Mouse (Mus musculus) left cerebral cortex, postnatal 25 days (tissue): ENCODE data around the gene Rnf26. TPM values are rescaled to one million over a fixed set of nuclear protein-coding genes. Genes with fewer than 3 reads are reported as not detected.
A peak's percentile ranks its signal among the peaks of the same experiment; 100 is the strongest.

Source experiments
- DNase-seq, 2 experiments: peaks; one replicate each; pipeline ENCODE4 v3.0.0; 2022; ENCODE audit warnings: low spot score in 2 of 2, mixed read lengths in 1 of 2
- intact Hi-C: fragments of 180-260 bp; cut with DNase I; formaldehyde crosslinking; loops from one replicate; pipeline ENCODE4 v1.15.1; 2025
- total RNA-seq, 2 experiments: library from RNA; stranded (reverse); gene quantifications; 2 replicates each; pipeline ENCODE4 v1.2.3; 2021

Gene Rnf26
- total RNA-seq, 2 experiments from 2014 or later, result 30.6 to 31.5 TPM

DNA sequence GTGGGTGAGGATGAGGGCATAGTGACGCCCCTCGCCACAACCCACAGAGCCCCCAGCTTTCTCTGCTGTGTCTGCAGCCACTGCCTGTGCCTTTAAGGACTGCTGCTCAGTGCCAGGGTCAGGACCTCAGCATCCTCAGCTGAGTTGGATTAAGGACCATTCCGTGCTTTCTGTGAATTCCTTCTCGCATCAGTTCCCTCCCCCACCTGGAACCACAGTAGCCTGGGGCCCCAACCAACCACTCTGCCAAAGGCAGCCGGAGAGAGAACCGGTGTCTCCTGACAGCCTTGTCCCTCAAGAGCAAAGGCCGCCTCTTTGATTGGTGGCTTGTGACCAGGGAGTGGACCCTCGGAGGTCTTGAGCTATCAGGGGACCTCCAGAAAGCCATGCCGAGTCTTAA is 11.8 kb downstream of the Rnf26 start, which contains the start of gene Mfrp:
TSS of gene Mfrp (plus strand) at position 240 of the 400 bp plus-strand sequence.
- no peak for DNase-seq

DNA sequence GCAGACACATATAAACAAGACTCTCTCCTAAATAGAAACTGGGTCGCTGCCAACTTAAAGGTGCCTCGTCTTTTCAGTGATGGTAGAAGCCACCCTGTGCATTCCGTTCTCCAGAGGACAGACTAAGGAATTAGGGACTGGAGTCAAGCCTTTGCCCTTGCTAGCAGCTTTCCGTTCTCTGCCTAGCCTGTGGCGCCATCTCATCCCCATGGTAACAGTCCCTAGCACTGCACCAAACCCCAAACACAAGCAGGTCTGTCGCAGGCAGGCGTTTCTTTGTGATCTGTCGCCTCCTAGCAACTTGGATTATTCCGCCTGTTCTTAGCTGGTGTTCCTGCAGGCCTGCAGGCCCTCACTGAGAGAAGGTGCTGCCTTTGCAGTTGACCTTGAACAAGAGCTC is 16.8 kb downstream of the Rnf26 start:
- peak; percentile 65 to 77 for DNase-seq
- intact Hi-C loops, result no loop called here

More for the DNA sequence above, 11.8 kb downstream of the Rnf26 start, which contains the start of gene Mfrp:
- intact Hi-C loops, result no loop called here

DNA sequence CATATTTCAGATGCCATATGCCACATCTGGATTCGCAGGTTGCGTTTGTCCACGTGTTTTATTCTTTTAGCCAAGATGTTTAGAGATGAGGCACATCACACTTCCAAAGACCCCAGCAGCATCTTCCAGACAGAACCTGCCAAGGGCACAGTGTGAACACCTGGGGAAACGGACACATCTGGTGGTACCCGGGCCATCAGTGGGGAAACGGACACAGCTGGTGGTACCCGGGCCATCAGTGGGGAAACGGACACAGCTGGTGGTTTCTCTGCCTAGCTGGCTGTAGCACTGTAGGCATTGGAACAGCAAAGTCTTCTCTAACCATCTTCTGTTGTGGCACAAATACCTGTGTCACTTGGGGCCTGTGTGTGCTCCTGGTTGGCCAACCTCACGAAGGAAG is 17.5 kb downstream of the Rnf26 start:
- intact Hi-C loops, result no loop called here

DNA sequence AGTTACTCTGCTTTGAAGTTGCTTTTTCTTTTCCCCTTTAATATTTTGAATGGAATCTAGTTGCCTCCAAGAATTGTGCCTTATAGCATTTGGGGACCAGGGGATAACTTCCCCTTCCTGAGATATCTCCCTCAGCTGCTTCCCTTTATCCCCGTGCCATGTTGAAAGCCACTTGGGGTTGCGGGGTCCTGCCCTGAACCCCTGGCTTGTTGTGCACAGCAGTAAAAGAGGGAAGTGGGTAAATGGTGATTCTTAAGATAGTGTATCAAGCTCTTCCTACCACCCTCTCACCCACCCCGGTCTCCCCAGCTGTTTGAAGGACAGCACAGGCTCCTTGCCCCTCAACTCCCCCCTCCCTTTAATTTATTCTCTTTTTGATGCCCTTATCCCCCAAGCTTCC is 18.6 kb downstream of the Rnf26 start:
- no peak for DNase-seq
- intact Hi-C loops, result no loop called here

More for the DNA sequence above, 17.5 kb downstream of the Rnf26 start:
- DNase-seq, result no peak

DNA sequence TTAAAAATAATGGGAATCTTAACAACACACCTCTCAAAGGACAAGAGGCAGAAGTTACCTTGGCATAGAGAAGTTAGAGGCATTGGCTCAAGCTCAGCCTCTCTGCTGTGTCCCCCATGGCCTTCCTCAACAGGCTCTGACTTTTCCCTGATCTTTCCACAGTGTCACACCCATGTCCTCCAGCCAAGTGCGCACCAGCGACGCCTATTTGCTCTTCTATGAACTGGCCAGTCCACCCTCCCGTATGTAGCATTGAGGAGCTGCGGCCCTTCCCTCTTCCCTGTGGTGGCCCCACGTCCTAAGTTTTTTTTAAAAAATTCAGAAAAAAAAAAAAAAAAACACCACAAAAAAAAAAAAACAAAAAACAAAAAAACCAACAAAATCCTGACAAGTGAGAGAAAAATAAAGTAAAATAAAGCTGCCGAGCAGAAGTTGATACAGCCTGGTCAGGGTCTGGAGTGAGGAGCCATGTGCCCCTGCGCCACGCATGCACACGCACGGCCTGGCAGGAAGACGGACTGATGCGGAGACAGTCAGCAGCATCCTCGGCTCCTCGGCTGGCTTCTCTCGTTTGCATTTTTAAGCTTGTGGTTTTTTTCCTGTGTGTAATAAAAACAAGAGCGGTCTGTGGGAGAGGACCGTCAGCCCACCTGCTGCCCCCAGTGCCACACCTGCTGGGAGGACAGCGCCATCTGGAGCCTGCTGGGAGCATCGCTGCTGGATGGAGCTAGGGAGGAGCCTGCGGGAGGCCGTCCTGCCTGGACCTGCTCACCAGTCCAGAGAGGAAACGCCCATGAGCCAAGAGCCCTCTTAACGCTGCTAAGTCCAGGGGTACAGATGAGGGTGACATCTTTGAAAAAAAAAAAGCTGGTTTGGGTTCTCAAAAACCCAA is 19.5 kb downstream of the Rnf26 start:
- DNase-seq, result peak; percentile 75 to 90
- intact Hi-C loops, result no loop called here

DNA sequence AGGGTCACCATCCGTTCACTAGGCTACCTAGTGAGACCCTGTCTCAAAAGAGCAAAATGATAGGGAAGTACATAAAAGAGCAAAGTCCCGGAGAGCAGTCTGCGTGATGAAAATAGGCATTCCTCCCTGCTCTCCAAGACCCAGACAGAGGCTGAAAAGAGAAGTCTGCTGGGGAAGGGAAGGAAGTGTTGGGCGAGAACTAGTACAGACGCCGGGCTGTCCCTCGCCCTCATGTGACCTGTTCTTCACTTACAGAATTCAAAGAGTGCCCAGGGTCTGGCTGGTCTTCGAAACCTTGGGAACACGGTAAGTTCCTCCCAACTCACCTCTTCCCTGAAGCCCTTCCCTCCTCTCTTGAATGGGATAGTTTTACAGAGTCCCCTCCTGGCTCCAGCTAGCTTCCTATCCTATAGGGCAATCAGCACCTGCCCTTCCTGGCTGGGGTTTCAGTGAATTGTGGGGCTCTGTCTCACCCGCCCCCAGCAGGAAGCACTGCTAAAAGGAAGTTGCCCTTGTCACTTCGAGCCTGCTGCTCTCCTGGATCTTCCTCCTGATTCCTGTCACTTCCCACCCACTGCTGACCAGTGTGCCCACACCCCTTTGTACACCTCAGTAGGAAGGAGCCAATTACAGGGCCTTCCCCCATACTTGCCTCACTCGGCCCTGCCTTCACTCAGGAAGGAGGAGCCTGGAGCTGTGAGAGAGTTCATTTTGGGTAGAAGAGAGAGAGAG is 24.3 kb downstream of the Rnf26 start:
- peak in 1 of 2 experiments; percentile 56 for DNase-seq
- intact Hi-C loops, result no loop called here

DNA sequence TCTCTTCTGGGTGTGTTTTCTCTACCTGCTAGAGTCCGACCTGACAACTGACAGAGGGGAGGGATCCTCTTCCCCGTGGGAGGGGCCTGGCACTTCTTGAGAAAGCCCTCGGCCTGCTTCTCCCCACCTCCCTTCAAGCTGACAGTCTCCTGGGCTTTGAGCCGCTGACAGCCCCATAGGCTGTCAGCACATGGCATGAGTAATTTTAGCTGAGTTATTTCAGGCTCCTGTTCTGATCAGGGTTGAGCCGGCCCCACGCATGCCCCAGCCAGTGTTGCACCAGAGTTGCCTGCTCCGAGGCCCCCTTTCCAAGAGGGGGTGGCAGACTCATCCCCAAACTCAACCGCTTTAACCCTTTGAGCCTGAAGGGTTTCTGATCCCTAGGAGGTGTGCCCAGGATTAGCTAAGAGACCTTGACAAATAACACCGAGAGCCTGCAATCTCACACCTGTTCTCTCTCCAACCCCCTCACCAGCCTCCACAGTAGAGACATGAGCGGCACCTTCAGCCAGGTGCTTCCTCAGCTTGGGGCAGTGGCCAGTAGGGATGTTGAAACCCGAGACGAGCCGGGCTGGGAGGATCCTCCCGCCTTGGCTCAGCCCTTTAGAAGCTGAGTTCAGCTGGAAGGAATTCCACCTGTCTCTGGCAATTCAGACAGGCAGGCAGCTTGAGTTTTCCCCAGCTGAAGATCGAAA is 25.4 kb downstream of the Rnf26 start:
- intact Hi-C loops, result loop anchor here (2.0 kb wide), 1 partner anchor 21 kb away; the partner anchor contains the start of gene Usp2
- peak; percentile 62 to 89 for DNase-seq

DNA sequence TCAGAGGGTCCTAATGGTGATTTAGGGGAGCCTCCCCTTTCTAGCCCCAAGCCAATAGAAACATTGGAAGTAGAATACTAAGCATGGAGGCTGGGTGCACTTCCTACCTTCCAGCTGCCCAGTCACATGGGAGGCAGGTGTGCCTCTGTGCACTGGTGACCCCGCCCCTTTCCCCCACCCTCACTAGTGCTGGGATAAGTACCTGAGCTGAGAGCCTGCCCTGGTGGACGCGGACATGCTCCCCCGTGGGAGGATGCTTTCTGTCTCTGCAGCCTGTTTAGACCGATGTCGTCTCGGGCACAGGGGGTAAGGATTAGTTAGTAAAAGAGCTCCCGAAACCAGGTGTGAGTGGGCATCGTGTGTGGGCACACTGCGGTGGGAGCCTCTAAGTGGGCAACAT is 26.4 kb downstream of the Rnf26 start:
- DNase-seq, result no peak
- intact Hi-C loops, result loop anchor here (2.0 kb wide), 1 partner anchor 20 kb away; the partner anchor contains the start of gene Usp2

DNA sequence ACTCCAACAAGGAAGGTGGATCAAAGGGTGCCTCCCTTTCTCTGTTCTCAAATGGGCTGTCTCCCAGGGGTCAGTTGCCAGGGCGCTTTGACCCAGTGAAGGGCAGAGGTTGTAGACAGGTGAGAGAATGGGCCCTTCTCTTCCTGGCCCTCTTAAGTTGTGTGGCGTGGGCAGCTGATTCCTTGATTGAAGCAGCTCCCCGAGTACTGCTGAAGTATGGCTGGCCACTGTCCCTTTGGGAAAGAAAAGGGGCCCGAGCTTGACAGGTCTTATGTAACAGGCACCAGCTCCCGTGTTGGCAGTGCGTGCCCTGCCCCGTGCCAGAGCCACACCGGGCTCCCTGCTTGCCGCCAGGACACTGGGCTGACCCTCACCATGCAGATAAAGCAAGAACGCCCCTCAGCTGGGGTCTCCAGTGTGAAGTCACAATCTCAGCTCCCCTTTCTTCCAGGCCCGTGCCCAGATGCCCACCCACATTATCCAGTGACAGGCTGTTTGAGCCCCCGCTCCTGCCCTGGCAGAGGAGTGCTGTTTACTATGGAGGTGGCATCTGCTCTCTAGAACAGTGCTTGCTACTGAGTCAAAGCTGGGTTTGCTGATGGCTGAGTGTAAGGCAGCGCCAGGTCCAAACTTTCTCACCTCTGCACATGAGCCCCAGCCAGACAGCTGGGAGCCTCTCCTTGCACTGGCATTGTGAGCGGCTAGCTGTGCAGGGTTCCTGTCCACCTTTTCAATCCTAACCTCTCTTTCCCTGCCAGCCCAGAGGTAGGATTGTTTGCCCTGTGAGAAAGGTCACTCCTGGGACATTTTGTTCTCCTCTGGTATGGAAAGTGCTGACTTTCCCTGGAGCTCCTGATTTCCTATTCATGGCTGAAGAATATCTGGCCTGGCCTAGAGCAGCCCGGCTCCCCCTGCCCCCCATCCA is 27.3 kb downstream of the Rnf26 start:
- peak; percentile 73 to 86 for DNase-seq
- intact Hi-C loops, result loop anchor here (2.0 kb wide), 1 partner anchor 19 kb away; the partner anchor contains the start of gene Usp2

DNA sequence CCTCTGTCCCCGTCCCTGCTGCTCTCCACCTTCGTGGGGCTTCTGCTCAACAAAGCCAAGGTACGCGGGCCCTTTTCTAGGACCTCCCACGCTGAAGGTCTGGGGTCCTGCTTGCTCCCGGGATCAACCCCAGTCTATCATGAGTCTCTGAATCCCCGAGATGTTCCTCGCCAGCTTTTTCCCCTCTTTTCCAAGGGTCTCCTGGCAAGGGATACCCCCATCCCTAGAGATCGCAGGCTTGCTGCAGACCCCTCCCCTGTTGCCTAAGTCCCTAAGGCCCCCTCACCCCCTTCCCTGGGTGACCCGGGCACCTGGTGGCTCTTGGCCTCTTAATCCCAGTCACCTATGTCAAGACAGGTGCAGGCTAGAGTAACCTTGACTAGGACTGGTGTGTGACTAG is 28.0 kb downstream of the Rnf26 start:
- no peak for DNase-seq
- intact Hi-C loops, result no loop called here

DNA sequence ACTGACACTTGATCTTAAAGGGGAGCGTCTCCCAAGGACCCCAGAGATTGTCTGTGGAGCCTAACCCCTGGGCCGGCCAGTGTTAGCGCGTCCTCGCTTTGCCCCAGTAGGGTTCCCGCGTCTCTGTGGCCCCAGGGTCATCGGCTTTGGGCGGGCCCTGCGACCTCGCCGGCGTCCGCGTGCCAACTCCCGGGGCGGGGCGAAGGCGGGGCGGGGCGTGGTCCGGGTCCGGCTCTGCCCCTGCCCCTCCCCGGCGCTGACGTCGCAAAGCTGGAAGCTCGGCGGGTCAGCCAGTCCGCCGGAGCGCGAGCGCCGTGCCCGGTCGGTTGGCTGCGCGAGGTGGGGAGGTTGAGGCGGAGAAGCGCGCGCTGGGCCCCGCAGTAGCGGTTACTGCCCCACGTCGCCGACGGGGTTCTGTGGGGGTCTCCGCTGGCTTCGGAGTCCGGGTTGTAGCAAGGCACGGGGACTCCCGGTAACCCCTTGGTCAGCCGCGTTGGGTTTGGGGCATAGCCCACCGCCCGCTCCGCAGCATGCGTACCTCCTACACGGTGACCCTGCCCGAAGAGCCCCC is 28.6 kb downstream of the Rnf26 start:
- intact Hi-C loops, result loop anchor here (5.0 kb wide), 1 partner anchor 537 kb away; no protein-coding TSS in a partner anchor

DNA sequence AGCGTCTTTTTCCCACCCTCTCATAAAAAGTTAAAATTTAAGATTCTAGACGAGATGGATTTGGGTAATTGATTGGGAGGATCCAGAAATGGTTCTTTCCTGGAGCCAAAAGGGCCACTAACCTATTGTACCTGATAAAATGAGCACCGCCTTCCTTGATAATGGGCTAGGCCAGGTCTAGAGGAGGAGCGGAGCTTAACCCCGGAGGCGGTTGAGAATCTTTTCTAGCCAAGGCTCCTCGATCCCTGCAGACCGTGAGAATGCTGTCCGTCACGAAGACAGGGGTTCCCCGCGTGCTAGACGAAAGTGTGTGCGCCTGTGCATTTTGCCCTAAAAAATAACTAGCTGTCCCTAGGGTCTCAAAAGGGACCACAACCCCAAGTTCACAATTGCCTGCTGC is 29.1 kb downstream of the Rnf26 start:
- intact Hi-C loops, result loop anchor here (5.0 kb wide), 1 partner anchor 537 kb away; no protein-coding TSS in a partner anchor
- no peak for DNase-seq

More for the DNA sequence above, 28.6 kb downstream of the Rnf26 start:
- peak; percentile 92 to 93 for DNase-seq

DNA sequence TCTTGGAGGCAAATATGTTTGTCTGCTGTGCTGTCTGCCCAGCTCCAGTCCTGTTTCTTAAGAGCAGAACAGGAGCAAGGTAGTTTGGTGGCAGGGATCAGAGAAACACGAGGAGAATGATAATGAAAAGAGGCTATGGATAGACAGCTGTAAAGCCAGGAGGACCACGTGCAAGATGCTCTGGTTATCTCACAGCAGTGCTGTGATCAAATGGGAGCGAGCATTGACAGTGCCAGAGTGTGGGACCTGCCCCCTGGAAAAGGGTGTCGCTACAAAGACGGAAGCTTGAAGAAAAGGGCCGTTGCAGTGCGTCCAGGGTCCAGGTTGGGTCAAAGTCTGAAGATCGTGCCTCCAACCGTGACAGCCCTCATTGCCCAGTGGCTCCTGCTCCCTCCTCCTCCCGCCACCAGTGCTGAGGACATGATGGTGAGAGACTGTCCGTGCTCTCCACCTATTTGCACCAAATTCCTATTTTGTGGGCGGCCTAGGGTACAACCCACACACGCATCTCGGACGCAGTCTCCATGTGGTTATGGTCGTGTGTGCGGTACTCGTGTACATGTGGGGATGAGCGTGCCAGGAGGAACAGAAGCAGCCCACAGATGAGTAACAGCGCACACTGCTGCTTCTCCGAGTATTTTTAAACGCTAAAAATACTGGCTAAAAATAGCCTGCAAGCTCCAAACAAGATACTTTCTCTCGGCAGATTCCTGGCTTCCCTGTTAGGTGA is 29.8 kb downstream of the Rnf26 start:
- DNase-seq, result peak; percentile 78 to 95
- intact Hi-C loops, result loop anchor here (5.0 kb wide), 1 partner anchor 536 kb away; no protein-coding TSS in a partner anchor

DNA sequence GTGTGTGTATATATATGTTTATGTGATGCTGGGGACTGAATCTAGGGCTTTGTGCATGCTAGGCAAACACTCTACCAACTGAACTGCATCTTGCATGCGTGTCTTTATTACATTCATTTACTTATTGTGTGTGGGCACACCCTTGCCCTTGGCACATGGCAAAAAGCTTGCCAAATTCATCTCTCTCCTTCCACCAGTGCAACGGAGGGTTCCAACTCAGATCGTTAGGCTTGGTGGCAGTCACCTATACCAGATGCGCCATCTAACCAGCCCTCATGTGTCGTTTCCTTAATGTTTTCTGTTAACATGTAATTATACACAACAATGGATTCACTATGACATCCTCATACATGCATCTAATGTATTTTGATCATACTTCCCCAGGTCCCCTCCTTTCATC is 31.1 kb downstream of the Rnf26 start:
- intact Hi-C loops, result loop anchor here (5.0 kb wide), 1 partner anchor 535 kb away; no protein-coding TSS in a partner anchor
- DNase-seq, result no peak

DNA sequence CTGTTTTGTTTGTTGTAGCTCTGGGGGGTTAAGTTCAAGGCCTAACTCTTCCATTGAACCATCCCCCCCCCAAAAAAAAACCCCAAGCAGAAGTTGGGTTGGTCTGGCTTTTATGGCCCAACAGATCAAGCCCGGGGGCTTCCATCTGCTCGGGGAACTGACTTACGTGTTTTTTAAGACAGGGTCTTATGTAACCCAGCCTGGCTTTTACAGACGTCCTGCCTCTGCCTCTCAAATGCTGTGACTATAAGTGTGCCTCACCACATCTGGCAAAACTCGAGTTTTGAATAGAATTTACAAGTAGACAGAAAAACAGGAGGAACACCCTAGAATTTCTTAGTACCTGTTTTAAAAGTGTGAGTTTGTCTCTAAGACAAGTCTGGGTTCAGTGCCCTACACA is 31.7 kb downstream of the Rnf26 start:
- DNase-seq, result no peak
- intact Hi-C loops, result loop anchor here (5.0 kb wide), 1 partner anchor 534 kb away; no protein-coding TSS in a partner anchor

DNA sequence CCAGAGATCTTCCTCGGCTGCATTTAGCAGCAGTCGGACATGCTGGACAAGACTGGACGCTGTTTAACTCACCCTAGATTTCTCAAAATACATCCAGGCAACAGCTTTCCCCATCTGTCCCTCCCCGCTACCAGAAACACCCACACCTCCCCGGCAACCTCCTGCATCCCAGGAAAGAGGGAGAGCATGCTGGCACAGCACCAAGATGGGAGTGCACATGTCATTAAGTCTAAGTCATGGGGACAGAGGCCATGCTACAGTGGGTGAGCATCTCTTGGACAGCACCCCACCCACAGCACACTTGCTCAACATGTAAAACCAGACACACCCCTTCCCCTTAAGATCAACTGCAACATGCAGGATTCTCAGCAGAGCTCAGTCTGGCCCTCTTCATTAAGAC is 32.4 kb downstream of the Rnf26 start:
- intact Hi-C loops, result loop anchor here (5.0 kb wide), 1 partner anchor 534 kb away; no protein-coding TSS in a partner anchor
- DNase-seq, result peak; percentile 57 to 83
